Mouse (Mus musculus): ENCODE data around the gene Tmem176a. TPM values are rescaled to one million over a fixed set of nuclear protein-coding genes. Genes with fewer than 3 reads are reported as not detected.
A peak's percentile ranks its signal among the peaks of the same experiment; 100 is the strongest.

Gene Tmem176a
- polyA plus RNA-seq (2015; fragmentation: Nextera tagmentation; extraction: Ambion mirVana) = 180 and 193 TPM in 2 replicates

- Histone ChIP-seq H3K27me3 (replicated peaks; ENCODE audit: control insufficient read depth, insufficient read depth, low read length) (no peaks in the 10 kb centered on the region), H3K4me3 (ENCODE audit: low read depth, low read length) (peak within 1 kb of the TSS; percentile 46), H3K9me3 (ENCODE audit: control insufficient read depth) (no peaks in the 10 kb centered on the region), H3K27ac (ENCODE audit: low read depth, low read length) (peak within 1 kb of the TSS; percentile 81), H3K36me3 (ENCODE audit: control insufficient read depth, insufficient read depth) (peaks cover 46% of the 10 kb centered on the region), H3K4me1 (replicated peaks; ENCODE audit: control insufficient read depth, insufficient read depth, low read length) (0 out of 2 replicates have a peak, but pooled peaks cover 3% of the 10 kb centered on the region), H3K9ac (ENCODE audit: low read depth, low read length) (peak within 1 kb of the TSS; percentile 52), H3K4me2 (replicated peaks; ENCODE audit: low read depth) (peak within 1 kb of the TSS; percentile 69)
- TF ChIP-seq CTCF (IDR thresholded peaks at IDR 0.05; ENCODE audit: low read depth) = no peak
- WGBS = 3% methylated on average over 7 of the region's 7 CpGs
- peak; percentile 39 for ATAC-seq
Measured at GRCm38 (mm10) chr6:48840371-48840969, at the start of gene Tmem176a. TSS of gene Tmem176a (plus strand) at chr6:48840919.

GRCm38 (mm10) chr6:48801897-48802296 is 38.8 kb upstream of the Tmem176a start:
- 89% methylated on average over 1 of the region's 1 CpGs for WGBS
- no peaks in the 10 kb centered on the region for H3K9me3 ChIP-seq (ENCODE audit: control insufficient read depth)
- ATAC-seq = no peak
- no peaks in the 10 kb centered on the region for H3K36me3 ChIP-seq (ENCODE audit: control insufficient read depth, insufficient read depth)
- TF ChIP-seq CTCF (IDR thresholded peaks at IDR 0.05; ENCODE audit: low read depth) = no peak
- H3K9ac ChIP-seq (ENCODE audit: low read depth, low read length) = no peak overlapping the region
- no peaks in the 10 kb centered on the region for H3K4me1 ChIP-seq (replicated peaks; ENCODE audit: control insufficient read depth, insufficient read depth, low read length)
- H3K4me3 ChIP-seq (ENCODE audit: low read depth, low read length) = no peak overlapping the region
- no peak overlapping the region for H3K27ac ChIP-seq (ENCODE audit: low read depth, low read length)
- no peaks in the 10 kb centered on the region for H3K27me3 ChIP-seq (replicated peaks; ENCODE audit: control insufficient read depth, insufficient read depth, low read length)
- no peak overlapping the region for H3K4me2 ChIP-seq (replicated peaks; ENCODE audit: low read depth)

- Histone ChIP-seq H3K4me3 (ENCODE audit: low read depth, low read length) (no peak overlapping the region), H3K4me2 (replicated peaks; ENCODE audit: low read depth) (no peak overlapping the region), H3K27me3 (replicated peaks; ENCODE audit: control insufficient read depth, insufficient read depth, low read length) (no peaks in the 10 kb centered on the region), H3K9me3 (ENCODE audit: control insufficient read depth) (no peaks in the 10 kb centered on the region), H3K9ac (ENCODE audit: low read depth, low read length) (no peak overlapping the region), H3K4me1 (replicated peaks; ENCODE audit: control insufficient read depth, insufficient read depth, low read length) (no peaks in the 10 kb centered on the region), H3K36me3 (ENCODE audit: control insufficient read depth, insufficient read depth) (no peaks in the 10 kb centered on the region), H3K27ac (ENCODE audit: low read depth, low read length) (no peak overlapping the region)
- ATAC-seq = no peak
- no peak for TF ChIP-seq CTCF (IDR thresholded peaks at IDR 0.05; ENCODE audit: low read depth)
Measured at GRCm38 (mm10) chr6:48803406-48804051, 37.2 kb upstream of the Tmem176a start.

GRCm38 (mm10) chr6:48804346-48804745 is 36.4 kb upstream of the Tmem176a start:
- no peak for ATAC-seq
- Histone ChIP-seq H3K27ac (ENCODE audit: low read depth, low read length) (no peak overlapping the region), H3K4me3 (ENCODE audit: low read depth, low read length) (no peak overlapping the region), H3K9me3 (ENCODE audit: control insufficient read depth) (no peaks in the 10 kb centered on the region), H3K36me3 (ENCODE audit: control insufficient read depth, insufficient read depth) (no peaks in the 10 kb centered on the region), H3K4me1 (replicated peaks; ENCODE audit: control insufficient read depth, insufficient read depth, low read length) (no peaks in the 10 kb centered on the region), H3K4me2 (replicated peaks; ENCODE audit: low read depth) (no peak overlapping the region), H3K9ac (ENCODE audit: low read depth, low read length) (no peak overlapping the region), H3K27me3 (replicated peaks; ENCODE audit: control insufficient read depth, insufficient read depth, low read length) (no peaks in the 10 kb centered on the region)
- no peak for TF ChIP-seq CTCF (IDR thresholded peaks at IDR 0.05; ENCODE audit: low read depth)
- 83% methylated on average over 5 of the region's 5 CpGs for whole genome bisulfite sequencing

- H3K36me3 ChIP-seq (ENCODE audit: control insufficient read depth, insufficient read depth) = no peaks in the 10 kb centered on the region
- no peak for TF ChIP-seq CTCF (IDR thresholded peaks at IDR 0.05; ENCODE audit: low read depth)
- no peak overlapping the region for H3K4me3 ChIP-seq (ENCODE audit: low read depth, low read length)
- H3K27me3 ChIP-seq (replicated peaks; ENCODE audit: control insufficient read depth, insufficient read depth, low read length) = no peaks in the 10 kb centered on the region
- no peak overlapping the region for H3K4me2 ChIP-seq (replicated peaks; ENCODE audit: low read depth)
- H3K27ac ChIP-seq (ENCODE audit: low read depth, low read length) = no peak overlapping the region
- H3K9me3 ChIP-seq (ENCODE audit: control insufficient read depth) = no peaks in the 10 kb centered on the region
- H3K4me1 ChIP-seq (replicated peaks; ENCODE audit: control insufficient read depth, insufficient read depth, low read length) = no peaks in the 10 kb centered on the region
- no peak for ATAC-seq
- 92% methylated on average over 3 of the region's 3 CpGs for WGBS
- no peak overlapping the region for H3K9ac ChIP-seq (ENCODE audit: low read depth, low read length)
Measured at GRCm38 (mm10) chr6:48806746-48807145, 34.0 kb upstream of the Tmem176a start.

- Histone ChIP-seq H3K4me3 (ENCODE audit: low read depth, low read length) (no peak overlapping the region), H3K27ac (ENCODE audit: low read depth, low read length) (peak overlapping the region; percentile 28; the same call in 1 of the 2 replicates), H3K4me2 (replicated peaks; ENCODE audit: low read depth) (no peak overlapping the region), H3K36me3 (ENCODE audit: control insufficient read depth, insufficient read depth) (no peaks in the 10 kb centered on the region), H3K9me3 (ENCODE audit: control insufficient read depth) (no peaks in the 10 kb centered on the region), H3K4me1 (replicated peaks; ENCODE audit: control insufficient read depth, insufficient read depth, low read length) (no peaks in the 10 kb centered on the region), H3K9ac (ENCODE audit: low read depth, low read length) (no peak overlapping the region), H3K27me3 (replicated peaks; ENCODE audit: control insufficient read depth, insufficient read depth, low read length) (no peaks in the 10 kb centered on the region)
- WGBS = 54% methylated on average over 3 of the region's 3 CpGs
- no peak for ATAC-seq
- no peak for TF ChIP-seq CTCF (IDR thresholded peaks at IDR 0.05; ENCODE audit: low read depth)
Measured at GRCm38 (mm10) chr6:48809494-48810219, 31.1 kb upstream of the Tmem176a start.
